Mouse (Mus musculus) brain, embryonic 14.5 days (tissue): ENCODE measurements around the gene S100a7a.

Experiments
- CTCF ChIP-seq: fragments of 200-500 bp; IDR thresholded peaks from 2 replicates; pipeline ENCODE4 v1.5.1; 2012; ENCODE audit warnings: inconsistent platforms, mild to moderate bottlenecking, moderate library complexity, borderline replicate concordance; ENCODE audit not compliant: insufficient read depth, insufficient read length; ENCODE audit errors: extremely low read depth
- POLR2A ChIP-seq: fragments of 200-500 bp; IDR thresholded peaks from 2 replicates; pipeline ENCODE4 v1.6.1; 2012; ENCODE audit warnings: mild to moderate bottlenecking, inconsistent platforms, borderline replicate concordance; ENCODE audit not compliant: poor library complexity, insufficient read depth, insufficient read length, severe bottlenecking; ENCODE audit errors: extremely low read depth

- TF ChIP-seq POLR2A (no peak), CTCF (no peak)
Measured at GRCm38 (mm10) chr3:90668846-90669245, 15.0 kb downstream of the S100a7a start, which contains the start of gene S100a8.
